Mouse (Mus musculus) CH12.LX (cell line): ENCODE results near the gene Gm29666. TPM values are rescaled to one million over a fixed set of nuclear protein-coding genes. Genes with fewer than 3 reads are reported as not detected.

ENCODE experiments used
- DNase-seq: peaks from one replicate; pipeline ENCODE4 v3.0.0-alpha.2; 2013; ENCODE audit errors: extremely low read depth
- H3K27ac ChIP-seq: 2 replicates; pipeline ENCODE4 v1.5.1; 2012; ENCODE audit warnings: low read depth, mild to moderate bottlenecking, control low read depth, moderate library complexity; ENCODE audit not compliant: insufficient read depth
- H3K27me3 ChIP-seq: replicated peaks from 2 replicates; pipeline ENCODE3; 2012; ENCODE audit warnings: inconsistent platforms
- H3K36me3 ChIP-seq, 2 experiments: replicated peaks in 1 of 2; 2 replicates each; pipeline versions ENCODE3 to v1.6.1; 2012; ENCODE audit warnings: inconsistent platforms in 1 of 2, low read length in 1 of 2, mild to moderate bottlenecking in 1 of 2, mixed read lengths in 1 of 2, moderate library complexity in 1 of 2; ENCODE audit not compliant: control insufficient read depth in 1 of 2, insufficient read depth in 1 of 2
- H3K4me1 ChIP-seq, 2 experiments: 2 replicates each; pipeline ENCODE4 v1.6.1; 2012; ENCODE audit warnings: inconsistent platforms in 1 of 2, moderate library complexity in 1 of 2; ENCODE audit not compliant: insufficient read depth in 2 of 2, control insufficient read depth in 1 of 2
- H3K4me2 ChIP-seq: 2 replicates; pipeline ENCODE4 v1.6.1; 2012; ENCODE audit warnings: low read depth, mild to moderate bottlenecking, control low read depth; ENCODE audit not compliant: poor library complexity, insufficient read depth, severe bottlenecking
- H3K4me3 ChIP-seq, 3 experiments: fragments of 150-350 bp in 1 of 3; sonication (generic) in 1 of 3; replicated peaks in 1 of 3; 2 replicates each; pipeline versions ENCODE3 to v1.5.1; 2011 to 2012; ENCODE audit warnings: low read depth in 2 of 3, low read length in 2 of 3, mild to moderate bottlenecking in 2 of 3, moderate library complexity in 2 of 3, control low read depth in 1 of 3, improper control_type of control experiment in 1 of 3, inconsistent platforms in 1 of 3, mixed read lengths in 1 of 3; ENCODE audit not compliant: poor library complexity in 1 of 3
- H3K79me2 ChIP-seq: replicated peaks from 2 replicates; pipeline ENCODE4 v1.6.1; 2012; ENCODE audit warnings: mild to moderate bottlenecking, moderate library complexity; ENCODE audit not compliant: control insufficient read depth, poor library complexity, insufficient read depth, severe bottlenecking; ENCODE audit errors: extremely low read depth
- H3K9ac ChIP-seq: 2 replicates; pipeline ENCODE4 v1.6.1; 2012; ENCODE audit warnings: low read depth, mild to moderate bottlenecking, control low read depth, moderate library complexity; ENCODE audit not compliant: insufficient read depth
- H3K9me3 ChIP-seq: replicated peaks from 2 replicates; pipeline ENCODE3; 2012; ENCODE audit warnings: low read length, inconsistent platforms, mixed read lengths
- BHLHE40 ChIP-seq: IDR thresholded peaks from 2 replicates; pipeline ENCODE4 v1.6.1; 2011; ENCODE audit warnings: mild to moderate bottlenecking, low read depth, low read length, improper control_type of control experiment
- CHD1 ChIP-seq: IDR thresholded peaks from 2 replicates; pipeline ENCODE4 v1.6.1; 2012; ENCODE audit warnings: low read depth, low read length, improper control_type of control experiment, inconsistent platforms
- CHD2 ChIP-seq: IDR thresholded peaks from 2 replicates; pipeline ENCODE4 v1.6.1; 2011; ENCODE audit warnings: low read length, improper control_type of control experiment
- CTCF ChIP-seq, 2 experiments: IDR thresholded peaks in 1 of 2; conservative IDR thresholded peaks in 1 of 2; 2 replicates each; pipeline ENCODE4 v1.5.1; 2011 to 2012; ENCODE audit warnings: low read depth in 2 of 2, low read length in 2 of 2, improper control_type of control experiment in 1 of 2, inconsistent platforms in 1 of 2, mild to moderate bottlenecking in 1 of 2, moderate library complexity in 1 of 2
- E2F4 ChIP-seq: IDR thresholded peaks from 2 replicates; pipeline ENCODE4 v1.6.1; 2011; ENCODE audit warnings: low read depth, low read length, improper control_type of control experiment; ENCODE audit not compliant: insufficient replicate concordance
- ELF1 ChIP-seq: IDR thresholded peaks from 2 replicates; pipeline ENCODE4 v1.6.1; 2014; ENCODE audit warnings: low read depth, mild to moderate bottlenecking, inconsistent platforms, low read length, improper control_type of control experiment
- EP300 ChIP-seq: IDR thresholded peaks from 2 replicates; pipeline ENCODE4 v1.6.1; 2011; ENCODE audit warnings: low read length, improper control_type of control experiment
- ETS1 ChIP-seq: conservative IDR thresholded peaks from 2 replicates; pipeline ENCODE4 v1.6.1; 2012; ENCODE audit warnings: low read depth, mild to moderate bottlenecking, inconsistent platforms, low read length, improper control_type of control experiment, moderate library complexity
- GABPA ChIP-seq: IDR thresholded peaks from 2 replicates; pipeline ENCODE4 v1.6.1; 2012; ENCODE audit warnings: low read depth, low read length, improper control_type of control experiment, inconsistent platforms; ENCODE audit not compliant: insufficient replicate concordance
- HCFC1 ChIP-seq: IDR thresholded peaks from 2 replicates; pipeline ENCODE4 v1.6.1; 2012; ENCODE audit warnings: low read depth, mild to moderate bottlenecking, inconsistent platforms, low read length, improper control_type of control experiment
- IRF4 ChIP-seq: IDR thresholded peaks from 2 replicates; pipeline ENCODE4 v1.6.1; 2014; ENCODE audit warnings: low read depth, mild to moderate bottlenecking, inconsistent platforms, low read length, improper control_type of control experiment
- JUN ChIP-seq: IDR thresholded peaks from 2 replicates; pipeline ENCODE4 v1.6.1; 2011; ENCODE audit warnings: low read depth, mild to moderate bottlenecking, low read length, improper control_type of control experiment, moderate library complexity; ENCODE audit not compliant: insufficient read depth
- JUND ChIP-seq: conservative IDR thresholded peaks from 2 replicates; pipeline ENCODE4 v1.6.1; 2011; ENCODE audit warnings: low read depth, low read length, improper control_type of control experiment
- KAT2A ChIP-seq: IDR thresholded peaks from 2 replicates; pipeline ENCODE4 v1.6.1; 2012; ENCODE audit warnings: low read length, improper control_type of control experiment, inconsistent platforms; ENCODE audit not compliant: insufficient replicate concordance
- MAFK ChIP-seq: IDR thresholded peaks from 2 replicates; pipeline ENCODE4 v1.6.1; 2011; ENCODE audit warnings: low read length, improper control_type of control experiment; ENCODE audit not compliant: insufficient replicate concordance
- MAX ChIP-seq: IDR thresholded peaks from 2 replicates; pipeline ENCODE4 v1.6.1; 2011; ENCODE audit warnings: low read length, improper control_type of control experiment
- MAZ ChIP-seq: IDR thresholded peaks from 2 replicates; pipeline ENCODE4 v1.6.1; 2012; ENCODE audit warnings: low read depth, mild to moderate bottlenecking, inconsistent platforms, low read length, improper control_type of control experiment, moderate library complexity
- MEF2A ChIP-seq: IDR thresholded peaks from 2 replicates; pipeline ENCODE4 v1.6.1; 2014; ENCODE audit warnings: low read depth, mild to moderate bottlenecking, inconsistent platforms, low read length, improper control_type of control experiment, borderline replicate concordance
- MXI1 ChIP-seq: IDR thresholded peaks from 2 replicates; pipeline ENCODE4 v1.6.1; 2011; ENCODE audit warnings: mild to moderate bottlenecking, low read depth, low read length, improper control_type of control experiment
- MYC ChIP-seq: IDR thresholded peaks from 2 replicates; pipeline ENCODE4 v1.6.1; 2011; ENCODE audit warnings: low read depth, mild to moderate bottlenecking, improper control_type of control experiment, low read length
- NELFE ChIP-seq: IDR thresholded peaks from 2 replicates; pipeline ENCODE4 v1.6.1; 2011; ENCODE audit warnings: low read depth, low read length, improper control_type of control experiment
- NRF1 ChIP-seq: IDR thresholded peaks from 2 replicates; pipeline ENCODE4 v1.6.1; 2014; ENCODE audit warnings: low read depth, mild to moderate bottlenecking, inconsistent platforms, low read length, improper control_type of control experiment, moderate library complexity
- PAX5 ChIP-seq: IDR thresholded peaks from 2 replicates; pipeline ENCODE4 v1.6.1; 2012; ENCODE audit warnings: low read length, inconsistent platforms, mixed read lengths
- POLR2A ChIP-seq: IDR thresholded peaks from 2 replicates; pipeline ENCODE4 v1.6.1; 2011; ENCODE audit warnings: low read depth, mild to moderate bottlenecking, improper control_type of control experiment, low read length
- POLR2AphosphoS2 ChIP-seq: IDR thresholded peaks from 2 replicates; pipeline ENCODE4 v1.6.1; 2011; ENCODE audit warnings: low read depth, low read length, improper control_type of control experiment
- RAD21 ChIP-seq: IDR thresholded peaks from 2 replicates; pipeline ENCODE4 v1.6.1; 2011; ENCODE audit warnings: low read depth, mild to moderate bottlenecking, low read length, improper control_type of control experiment, moderate library complexity
- RCOR1 ChIP-seq: conservative IDR thresholded peaks from 2 replicates; pipeline ENCODE4 v1.6.1; 2012; ENCODE audit warnings: low read depth, mild to moderate bottlenecking, inconsistent platforms, low read length, improper control_type of control experiment
- SIN3A ChIP-seq: IDR thresholded peaks from 2 replicates; pipeline ENCODE4 v1.6.1; 2012; ENCODE audit warnings: low read length, improper control_type of control experiment, inconsistent platforms
- SMC3 ChIP-seq: IDR thresholded peaks from 2 replicates; pipeline ENCODE4 v1.6.1; 2011; ENCODE audit warnings: low read depth, low read length, improper control_type of control experiment
- TBP ChIP-seq: conservative IDR thresholded peaks from 2 replicates; pipeline ENCODE4 v1.6.1; 2011; ENCODE audit warnings: low read depth, low read length, improper control_type of control experiment
- TCF12 ChIP-seq: IDR thresholded peaks from 2 replicates; pipeline ENCODE4 v1.6.1; 2014; ENCODE audit warnings: low read depth, mild to moderate bottlenecking, inconsistent platforms, low read length, improper control_type of control experiment
- UBTF ChIP-seq: IDR thresholded peaks from 2 replicates; pipeline ENCODE4 v1.6.1; 2012; ENCODE audit warnings: low read depth, mild to moderate bottlenecking, inconsistent platforms, low read length, improper control_type of control experiment, moderate library complexity
- USF1 ChIP-seq: IDR thresholded peaks from 2 replicates; pipeline ENCODE4 v1.6.1; 2014; ENCODE audit warnings: low read depth, mild to moderate bottlenecking, inconsistent platforms, low read length, improper control_type of control experiment
- USF2 ChIP-seq: conservative IDR thresholded peaks from 2 replicates; pipeline ENCODE4 v1.6.1; 2011; ENCODE audit warnings: low read depth, low read length, improper control_type of control experiment
- ZC3H11A ChIP-seq: IDR thresholded peaks from 2 replicates; pipeline ENCODE4 v1.6.1; 2012; ENCODE audit warnings: low read depth, mild to moderate bottlenecking, inconsistent platforms, low read length, improper control_type of control experiment
- ZKSCAN1 ChIP-seq: IDR thresholded peaks from 2 replicates; pipeline ENCODE4 v1.6.1; 2012; ENCODE audit warnings: low read depth, inconsistent platforms, low read length, improper control_type of control experiment, borderline replicate concordance
- ZMIZ1 ChIP-seq: IDR thresholded peaks from 2 replicates; pipeline ENCODE4 v1.6.1; 2012; ENCODE audit warnings: low read depth, mild to moderate bottlenecking, inconsistent platforms, low read length, improper control_type of control experiment
- ZNF384 ChIP-seq: IDR thresholded peaks from 2 replicates; pipeline ENCODE4 v1.6.1; 2012; ENCODE audit warnings: low read depth, low read length, improper control_type of control experiment, inconsistent platforms
- dilution Hi-C: fragments of 300-500 bp; cut with MboI; formaldehyde crosslinking; loops from 2 replicates; pipeline ENCODE4 v1.14.3; 2020; ENCODE audit warnings: low sequenced_read_pairs; ENCODE audit not compliant: extremely low pct_unique_long_range_greater_than_20kb, extremely low pct_ligation_motif_present
- in situ Hi-C: fragments of 300-500 bp; cut with MboI; formaldehyde crosslinking; loops from 3 replicates; pipeline ENCODE4 v1.14.3; 2019; ENCODE audit warnings: low sequenced_read_pairs, low pct_ligation_motif_present, low pct_unique_long_range_greater_than_20kb, mixed read lengths
- polyA plus RNA-seq: library from polyadenylated mRNA; unstranded; fragments of >175 nt; gene quantifications from 2 replicates; pipeline ENCODE4 v1.2.1, GENCODE M21; 2012; ENCODE audit warnings: low read depth; ENCODE audit not compliant: insufficient read length
- total RNA-seq, 2 experiments: library from RNA; depleted of rRNA; stranded (reverse); fragments of 300-350 nt in 1 of 2; fragments of >200 nt in 1 of 2; gene quantifications; 2 replicates each; pipeline ENCODE4 v1.2.3; 2012 to 2014

Gene Gm29666
- total and polyA plus RNA-seq, 3 experiments, result 0.54 to 0.68 (median 0.64) TPM

- no peaks in the 10 kb centered on the region for H3K9me3 ChIP-seq
- TF ChIP-seq POLR2AphosphoS2 (peak; percentile 44; the same call in 1 of the 2 replicates), UBTF (no peak; the same call in 1 of the 2 replicates), TBP (peak; percentile 6; the same call in 1 of the 2 replicates), ZC3H11A (no peak), ZKSCAN1 (no peak), USF2 (peak; percentile 93), NRF1 (peak; percentile 98), MEF2A (peak; percentile 56), MAZ (no peak; the same call in 1 of the 2 replicates), MAX (peak; percentile 97), JUN (peak; percentile 25; the same call in 1 of the 2 replicates), ZMIZ1 (peak; percentile 83), MXI1 (peak; percentile 93), ETS1 (peak; percentile 46), E2F4 (peak; percentile 87; the same call in 1 of the 2 replicates), NELFE (peak; percentile 95), IRF4 (peak; percentile 9; the same call in 1 of the 2 replicates), CHD2 (peak; percentile 65; the same call in 1 of the 2 replicates), RAD21 (no peak), MYC (peak; percentile 95), RCOR1 (0 out of 2 replicates have a peak, but pooled peaks have one; percentile 12), MAFK (no peak), CTCF (conservative IDR thresholded peaks at IDR 0.05 in 1 of 2, IDR thresholded peaks at IDR 0.05 in 1 of 2; ENCODE audit: low read depth in 2 of 2, low read length in 2 of 2) (no peak), ELF1 (peak; percentile 68), BHLHE40 (peak; percentile 98), SIN3A (peak; percentile 68), PAX5 (no peak), HCFC1 (peak; percentile 76), TCF12 (peak; percentile 82), JUND (no peak), ZNF384 (no peak), SMC3 (no peak), USF1 (peak; percentile 96), CHD1 (0 out of 2 replicates have a peak, but pooled peaks have one; percentile 36), GABPA (no peak), EP300 (no peak; the same call in 1 of the 2 replicates), KAT2A (peak; percentile 70; the same call in 1 of the 2 replicates), POLR2A (peak; percentile 90)
- peak within 1 kb of the TSS; percentile 94 for H3K9ac ChIP-seq
These were observed 3.2 kb upstream of the Gm29666 start, which contains the start of gene Nup50 for GRCm38 (mm10) chr15:84922884-84923507. TSS of gene Nup50 (plus strand) at chr15:84923411.

More at GRCm38 (mm10) chr15:84922884-84923507, 3.2 kb upstream of the Gm29666 start, which contains the start of gene Nup50:
- peaks cover 0 to 53% of the 10 kb centered on the region in 2 experiments; a peak in 3 of 4 replicates for H3K4me1 ChIP-seq
- H3K36me3 ChIP-seq, result peaks cover 8 to 37% of the 10 kb centered on the region in 2 experiments
- H3K27ac ChIP-seq, result peak within 1 kb of the TSS; percentile 65
- H3K79me2 ChIP-seq, result peaks cover 56% of the 10 kb centered on the region
- DNase-seq, result peak; percentile 98
- dilution Hi-C loops (no loop called here), in situ Hi-C loops (loop anchor here (5.0 to 10.0 kb wide), 3 partner anchors 74 to 248 kb away; no protein-coding TSS in a partner anchor)
- no peaks in the 10 kb centered on the region for H3K27me3 ChIP-seq
- peak within 1 kb of the TSS; percentile 100 for H3K4me2 ChIP-seq
- H3K4me3 ChIP-seq, result peak within 1 kb of the TSS; percentile 65 to 98 (median 94)
